Mouse (Mus musculus) lung, postnatal 0 days (tissue): ENCODE measurements at regions not wholly inside any gene's neighbourhood (a gene's known extent, or its start where the extent isn't known, plus 50 kb on each side); places are given as distances from the start of the nearest gene placed in this dataset.
A peak's percentile ranks its signal among the peaks of the same experiment; 100 is the strongest.

Experiments
- ATAC-seq: fragments of 200-750 bp; cut with Nextera tagmentation; 2 replicates; pipeline ENCODE4 v1.8.0; 2017; ENCODE audit warnings: moderate library complexity
- DNase-seq: peaks from one replicate; pipeline ENCODE4 v3.0.0-alpha.2; 2016; ENCODE audit warnings: low spot score
- H3K27ac ChIP-seq: fragments of 300-500 bp; sonication (generic); 2 replicates; pipeline ENCODE4 v1.5.1; 2014; ENCODE audit warnings: antibody characterized with exemption, mild to moderate bottlenecking, low read length, mixed read lengths
- H3K27me3 ChIP-seq: fragments of 300-500 bp; sonication (generic); replicated peaks from 2 replicates; pipeline ENCODE4 v1.6.1; 2014; ENCODE audit warnings: low read length, mixed read lengths; ENCODE audit not compliant: insufficient read depth
- H3K36me3 ChIP-seq: fragments of 300-500 bp; sonication (generic); 2 replicates; pipeline ENCODE4 v1.6.1; 2014; ENCODE audit warnings: low read length, mixed read lengths; ENCODE audit not compliant: insufficient read depth
- H3K4me1 ChIP-seq: fragments of 300-500 bp; sonication (generic); 2 replicates; pipeline ENCODE4 v1.6.1; 2014; ENCODE audit warnings: antibody characterized with exemption, low read depth, low read length, mixed read lengths; ENCODE audit not compliant: insufficient read depth
- H3K4me2 ChIP-seq: fragments of 300-500 bp; sonication (generic); replicated peaks from 2 replicates; pipeline ENCODE4 v1.6.1; 2014; ENCODE audit warnings: low read depth, mild to moderate bottlenecking, low read length, moderate library complexity, mixed read lengths
- H3K4me3 ChIP-seq: fragments of 300-500 bp; sonication (generic); 2 replicates; pipeline ENCODE4 v1.5.1; 2014; ENCODE audit warnings: low read depth, low read length
- H3K9ac ChIP-seq: fragments of 300-500 bp; sonication (generic); replicated peaks from 2 replicates; pipeline ENCODE4 v1.6.1; 2014; ENCODE audit warnings: low read depth, mild to moderate bottlenecking
- H3K9me3 ChIP-seq: fragments of 300-500 bp; sonication (generic); 2 replicates; pipeline ENCODE4 v1.6.1; 2016; ENCODE audit warnings: low read length, mixed read lengths
- CTCF ChIP-seq: IDR thresholded peaks from 2 replicates; pipeline ENCODE4 v1.5.1; 2016; ENCODE audit warnings: antibody characterized with exemption, mild to moderate bottlenecking
- EP300 ChIP-seq: IDR thresholded peaks from 2 replicates; pipeline ENCODE4 v1.6.1; 2016; ENCODE audit warnings: antibody characterized with exemption, mild to moderate bottlenecking, control low read depth
- WGBS: fragments of 180-500 bp; shearing (Covaris S2); extraction: QIAGEN DNeasy Blood & Tissue Kit; methylation state at CpG from one replicate; pipeline ENCODE4 v1.1.7; 2014; 5-methylcytosine and 5-hydroxymethylcytosine counted together

GRCm38 (mm10) chr1:161602150-161602549 is 107.7 kb downstream of the Tnfsf18 start:
- Histone ChIP-seq H3K4me3 (no peak overlapping the region), H3K36me3 (no peaks in the 10 kb centered on the region), H3K4me1 (no peaks in the 10 kb centered on the region), H3K27me3 (no peaks in the 10 kb centered on the region), H3K4me2 (no peak overlapping the region), H3K9ac (no peak overlapping the region), H3K27ac (no peak overlapping the region), H3K9me3 (no peaks in the 10 kb centered on the region)
- TF ChIP-seq CTCF (peak; percentile 35), EP300 (no peak)
- 70% methylated on average over 3 of the region's 3 CpGs for WGBS
- DNase-seq (peak; percentile 31), ATAC-seq (no peak)

GRCm38 (mm10) chr1:161601167-161601566 is 106.7 kb downstream of the Tnfsf18 start:
- Histone ChIP-seq H3K9me3 (no peaks in the 10 kb centered on the region), H3K4me3 (no peak overlapping the region), H3K4me2 (no peak overlapping the region), H3K9ac (no peak overlapping the region), H3K36me3 (no peaks in the 10 kb centered on the region), H3K4me1 (no peaks in the 10 kb centered on the region), H3K27ac (no peak overlapping the region), H3K27me3 (no peaks in the 10 kb centered on the region)
- TF ChIP-seq EP300 (peak; percentile 58; the same call in 1 of the 2 replicates), CTCF (no peak)
- WGBS = 62% methylated on average over 2 of the region's 2 CpGs
- DNase-seq (peak; percentile 72), ATAC-seq (peak; percentile 81)

GRCm38 (mm10) chr1:161598167-161598566 is 103.7 kb downstream of the Tnfsf18 start:
- Histone ChIP-seq H3K9ac (no peak overlapping the region), H3K4me3 (no peak overlapping the region), H3K36me3 (no peaks in the 10 kb centered on the region), H3K9me3 (no peaks in the 10 kb centered on the region), H3K27ac (no peak overlapping the region), H3K4me2 (no peak overlapping the region), H3K27me3 (no peaks in the 10 kb centered on the region), H3K4me1 (no peaks in the 10 kb centered on the region)
- DNase-seq = no peak
- WGBS = 76% methylated on average over 3 of the region's 3 CpGs
- TF ChIP-seq EP300 = no peak
- no peak for TF ChIP-seq CTCF
- no peak for ATAC-seq

GRCm38 (mm10) chr1:161576530-161576929 is 82.1 kb downstream of the Tnfsf18 start:
- Histone ChIP-seq H3K9ac (no peak overlapping the region), H3K4me1 (no peaks in the 10 kb centered on the region), H3K36me3 (no peaks in the 10 kb centered on the region), H3K27ac (no peak overlapping the region), H3K4me2 (no peak overlapping the region), H3K9me3 (no peaks in the 10 kb centered on the region), H3K4me3 (no peak overlapping the region), H3K27me3 (no peaks in the 10 kb centered on the region)
- 36% methylated on average over 1 of the region's 1 CpGs for WGBS
- no peak for TF ChIP-seq CTCF
- TF ChIP-seq EP300 = no peak
- ATAC-seq = peak; percentile 16; the same call in 1 of the 2 replicates
- peak; percentile 10 for DNase-seq

- H3K4me1 ChIP-seq = no peaks in the 10 kb centered on the region
- TF ChIP-seq CTCF (no peak), EP300 (no peak)
- no peaks in the 10 kb centered on the region for H3K36me3 ChIP-seq
- H3K27ac ChIP-seq = no peak overlapping the region
- DNase-seq = peak; percentile 13
- no peaks in the 10 kb centered on the region for H3K9me3 ChIP-seq
- no peak; the same call in 1 of the 2 replicates for ATAC-seq
- H3K9ac ChIP-seq = no peak overlapping the region
- WGBS = 28% methylated on average over 7 of the region's 7 CpGs
- no peak overlapping the region for H3K4me2 ChIP-seq
- H3K27me3 ChIP-seq = no peaks in the 10 kb centered on the region
- H3K4me3 ChIP-seq = no peak overlapping the region
Observed at GRCm38 (mm10) chr1:161575939-161576338, 81.5 kb downstream of the Tnfsf18 start.

GRCm38 (mm10) chr1:161575171-161575570 is 80.7 kb downstream of the Tnfsf18 start:
- Histone ChIP-seq H3K9me3 (no peaks in the 10 kb centered on the region), H3K9ac (no peak overlapping the region), H3K27me3 (no peaks in the 10 kb centered on the region), H3K36me3 (no peaks in the 10 kb centered on the region), H3K4me2 (no peak overlapping the region), H3K27ac (no peak overlapping the region), H3K4me1 (no peaks in the 10 kb centered on the region), H3K4me3 (no peak overlapping the region)
- no peak for ATAC-seq
- DNase-seq = no peak
- TF ChIP-seq CTCF (no peak), EP300 (no peak)
- WGBS = 81% methylated on average over 5 of the region's 5 CpGs

- H3K9me3 ChIP-seq = no peaks in the 10 kb centered on the region
- H3K36me3 ChIP-seq = no peaks in the 10 kb centered on the region
- DNase-seq (peak; percentile 14), ATAC-seq (no peak)
- no peak for TF ChIP-seq EP300
- no peak for TF ChIP-seq CTCF
- H3K4me3 ChIP-seq = no peak overlapping the region
- H3K9ac ChIP-seq = no peak overlapping the region
- no peak overlapping the region for H3K27ac ChIP-seq
- no peaks in the 10 kb centered on the region for H3K4me1 ChIP-seq
- H3K27me3 ChIP-seq = no peaks in the 10 kb centered on the region
- H3K4me2 ChIP-seq = no peak overlapping the region
- 54% methylated on average over 3 of the region's 3 CpGs for WGBS
Observed at GRCm38 (mm10) chr1:161570762-161571161, 76.3 kb downstream of the Tnfsf18 start.
